Comparison of ENCODE assay signal across 8 mouse cellular contexts in the genomic region with DNA sequence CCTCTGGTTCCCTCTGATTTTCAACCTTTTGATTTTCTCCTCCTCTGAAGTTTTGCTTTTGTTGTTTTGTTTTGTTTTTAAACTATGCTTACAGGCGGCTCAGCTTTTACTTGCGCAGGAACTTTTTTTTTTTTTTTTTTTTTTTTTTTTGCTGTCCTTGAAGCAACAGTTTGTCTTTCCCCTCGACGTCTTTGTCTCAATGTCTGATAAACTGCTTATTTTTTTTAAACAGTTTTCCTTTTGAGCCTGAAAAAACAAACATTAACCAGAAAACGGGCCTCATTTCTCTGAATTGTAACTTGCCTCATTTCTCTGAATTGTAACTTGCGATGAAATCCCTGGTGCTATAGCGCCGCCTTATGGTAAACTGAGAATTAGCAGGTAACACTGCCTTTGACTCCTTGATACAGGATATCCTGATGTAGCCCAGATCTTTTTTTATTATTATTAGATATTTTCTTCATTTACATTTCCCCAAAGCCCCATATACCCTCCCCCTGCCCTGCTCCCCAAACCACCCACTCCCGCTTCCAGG. TPM values are rescaled to one million over a fixed set of nuclear protein-coding genes. Genes with fewer than 3 reads are reported as not detected.
A peak's percentile ranks its signal among the peaks of the same experiment; 100 is the strongest.
DNase-seq lines count a peak whose midpoint lies in the region; ATAC-seq and TF ChIP-seq lines count a peak whose summit lies in the region.

No protein-coding gene starts in this region.

- H3K9me3 ChIP-seq in forebrain, embryonic 14.5 days (replicated peaks; ENCODE audit: control insufficient read depth, low read length) = no peaks in the 10 kb centered on the region
- H3K9me3 ChIP-seq in forebrain, embryonic 16.5 days (ENCODE audit: control insufficient read depth, low read length) = no peaks in the 10 kb centered on the region
- no peaks in the 10 kb centered on the region for H3K9me3 ChIP-seq in lung, embryonic 14.5 days (ENCODE audit: low read depth, low read length)

- H3K9ac ChIP-seq in forebrain, embryonic 14.5 days (ENCODE audit: low read length) = no peak overlapping the region
- H3K9ac ChIP-seq in forebrain, embryonic 16.5 days (replicated peaks; ENCODE audit: low read depth, low read length) = no peak overlapping the region
- H3K9ac ChIP-seq in lung, embryonic 14.5 days = no peak overlapping the region

- H3K4me1 ChIP-seq in forebrain, embryonic 14.5 days (ENCODE audit: control insufficient read depth, insufficient read depth, low read length) = no peaks in the 10 kb centered on the region
- H3K4me1 ChIP-seq in forebrain, embryonic 16.5 days (replicated peaks; ENCODE audit: control insufficient read depth, insufficient read depth, low read length) = no peaks in the 10 kb centered on the region
- H3K4me1 ChIP-seq in lung, embryonic 14.5 days (ENCODE audit: insufficient read depth) = no peaks in the 10 kb centered on the region

- no peaks in the 10 kb centered on the region for H3K36me3 ChIP-seq in forebrain, embryonic 14.5 days (ENCODE audit: control insufficient read depth, insufficient read depth, low read length)
- H3K36me3 ChIP-seq in forebrain, embryonic 16.5 days (ENCODE audit: control insufficient read depth, insufficient read depth) = no peaks in the 10 kb centered on the region
- no peaks in the 10 kb centered on the region for H3K36me3 ChIP-seq in lung, embryonic 14.5 days (ENCODE audit: insufficient read depth)

- peak; percentile 64 for DNase-seq in forebrain, embryonic 14.5 days (ENCODE audit: low spot score)
- DNase-seq in testis, postnatal 10 days (ENCODE audit: low spot score) = peak; percentile 57
- DNase-seq in testis, postnatal 14 days (ENCODE audit: low spot score) = no peak
- DNase-seq in cerebellum, postnatal 25 days = peak; percentile 26 to 59
- peak; percentile 71 for DNase-seq in kidney, postnatal 10 days
- peak; percentile 74 for DNase-seq in lung, embryonic 14.5 days
- peak; percentile 58 for DNase-seq in thymus, postnatal 25 days

- no peak overlapping the region for H3K4me3 ChIP-seq in forebrain, embryonic 14.5 days (ENCODE audit: low read depth, low read length)
- no peak overlapping the region for H3K4me3 ChIP-seq in forebrain, embryonic 16.5 days (replicated peaks; ENCODE audit: low read length)
- no peak overlapping the region for H3K4me3 ChIP-seq in lung, embryonic 14.5 days (ENCODE audit: low read depth, low read length)

- no peak overlapping the region for H3K27ac ChIP-seq in forebrain, embryonic 14.5 days (ENCODE audit: low read depth, low read length)
- no peak overlapping the region for H3K27ac ChIP-seq in forebrain, embryonic 16.5 days (ENCODE audit: low read length)
- H3K27ac ChIP-seq in lung, embryonic 14.5 days (ENCODE audit: low read depth) = no peak overlapping the region

- H3K27me3 ChIP-seq in forebrain, embryonic 14.5 days (replicated peaks; ENCODE audit: control insufficient read depth, insufficient read depth, low read length) = no peaks in the 10 kb centered on the region
- H3K27me3 ChIP-seq in forebrain, embryonic 16.5 days (replicated peaks; ENCODE audit: control insufficient read depth, insufficient read depth, low read length) = no peaks in the 10 kb centered on the region
- H3K27me3 ChIP-seq in lung, embryonic 14.5 days (ENCODE audit: insufficient read depth, low read length) = no peaks in the 10 kb centered on the region

- ATAC-seq in forebrain, embryonic 14.5 days = no peak
- no peak for ATAC-seq in forebrain, embryonic 16.5 days
- no peak for ATAC-seq in lung, embryonic 14.5 days (ENCODE audit: insufficient read depth)

- H3K4me2 ChIP-seq in forebrain, embryonic 14.5 days (ENCODE audit: low read length) = no peak overlapping the region
- H3K4me2 ChIP-seq in forebrain, embryonic 16.5 days (ENCODE audit: low read length) = no peak overlapping the region
- H3K4me2 ChIP-seq in lung, embryonic 14.5 days = no peak overlapping the region

- peak; percentile 69 for TF ChIP-seq CTCF in lung, embryonic 14.5 days (IDR thresholded peaks at IDR 0.05; ENCODE audit: low read depth)

- WGBS in forebrain, embryonic 14.5 days = 53% methylated on average over 9 of the region's 9 CpGs
- WGBS in forebrain, embryonic 16.5 days = 54% methylated on average over 9 of the region's 9 CpGs
- 36% methylated on average over 9 of the region's 9 CpGs for WGBS in lung, embryonic 14.5 days

RNA-seq across cellular contexts. Expression of a gene that starts 52.0 kb away (rescaled TPM):
- polyA plus RNA-seq in forebrain, embryonic 14.5 days (2014; fragmentation: Nextera tagmentation; extraction: Ambion mirVana) = 6.7 and 7.1 TPM in 2 replicates
- 6.9 and 10.1 TPM in 2 replicates for polyA plus RNA-seq in forebrain, embryonic 16.5 days (2015; fragmentation: Nextera tagmentation; extraction: Ambion mirVana)
- polyA plus RNA-seq in lung, embryonic 14.5 days (2014; fragmentation: Nextera tagmentation; extraction: Ambion mirVana) = 9.1 TPM in 2 replicates
